Mouse (Mus musculus) lung, embryonic 16.5 days (tissue): ENCODE results near the gene Gm1604a. TPM values are rescaled to one million over a fixed set of nuclear protein-coding genes. Genes with fewer than 3 reads are reported as not detected.
"Not testable (repeated sequence)": the region's sequence is repeated elsewhere in the genome, so short reads cannot be mapped to it uniquely, and the experiment has no call there.

Experiments used
- ATAC-seq: fragments of 200-750 bp; cut with Nextera tagmentation; 2 replicates; pipeline ENCODE4 v1.8.0; 2017; ENCODE audit warnings: low read depth, mild to moderate bottlenecking, moderate library complexity
- H3K27ac ChIP-seq: fragments of 300-500 bp; sonication (generic); 2 replicates; pipeline ENCODE4 v1.5.1; 2014; ENCODE audit warnings: mild to moderate bottlenecking, control low read depth, low read length
- H3K27me3 ChIP-seq: fragments of 300-500 bp; sonication (generic); 2 replicates; pipeline ENCODE4 v1.6.1; 2014; ENCODE audit warnings: low read depth, low read length, mixed read lengths; ENCODE audit not compliant: control insufficient read depth, insufficient read depth
- H3K36me3 ChIP-seq: fragments of 300-500 bp; sonication (generic); 2 replicates; pipeline ENCODE4 v1.6.1; 2014; ENCODE audit warnings: low read length; ENCODE audit not compliant: control insufficient read depth, insufficient read depth
- H3K4me1 ChIP-seq: fragments of 300-500 bp; sonication (generic); replicated peaks from 2 replicates; pipeline ENCODE4 v1.6.1; 2014; ENCODE audit warnings: low read length, mixed read lengths; ENCODE audit not compliant: control insufficient read depth, insufficient read depth
- H3K4me2 ChIP-seq: fragments of 300-500 bp; sonication (generic); 2 replicates; pipeline ENCODE4 v1.6.1; 2014; ENCODE audit warnings: low read depth, low read length, control low read depth
- H3K4me3 ChIP-seq: fragments of 300-500 bp; sonication (generic); 2 replicates; pipeline ENCODE4 v1.5.1; 2014; ENCODE audit warnings: mild to moderate bottlenecking, low read length, control low read depth
- H3K9ac ChIP-seq: fragments of 300-500 bp; sonication (generic); 2 replicates; pipeline ENCODE4 v1.6.1; 2014; ENCODE audit warnings: low read length, control low read depth
- H3K9me3 ChIP-seq: fragments of 300-500 bp; sonication (generic); 2 replicates; pipeline ENCODE4 v1.6.1; 2016; ENCODE audit warnings: low read length; ENCODE audit not compliant: control insufficient read depth
- WGBS: fragments of 180-500 bp; shearing (Covaris S2); extraction: QIAGEN DNeasy Blood & Tissue Kit; methylation state at CpG from one replicate; pipeline ENCODE4 v1.1.7; 2014; 5-methylcytosine and 5-hydroxymethylcytosine counted together
- polyA plus RNA-seq: library from polyadenylated mRNA; unstranded; fragments of >200 nt; fragmentation: Nextera tagmentation; extraction: Ambion mirVana; gene quantifications from 2 replicates; pipeline ENCODE4 v1.2.1, GENCODE M21; 2015

Gm1604a gene
- polyA plus RNA-seq, 1 experiment from 2014 or later: not detected

- not testable (repeated sequence) for H3K4me1 ChIP-seq, ATAC-seq, H3K9ac ChIP-seq, H3K27me3 ChIP-seq, H3K4me2 ChIP-seq, H3K36me3 ChIP-seq, H3K9me3 ChIP-seq, H3K4me3 ChIP-seq, H3K27ac ChIP-seq
- WGBS: 46% methylated on average over 6 of the region's 10 CpGs
Measured at GRCm38 (mm10) chr17:7126475-7126874, 101.1 kb downstream of the Gm1604a start.

GRCm38 (mm10) chr17:7134002-7134401 is 108.6 kb downstream of the Gm1604a start:
- not testable (repeated sequence) for H3K9ac ChIP-seq, H3K4me2 ChIP-seq, H3K4me3 ChIP-seq, H3K9me3 ChIP-seq, H3K27me3 ChIP-seq, H3K27ac ChIP-seq, H3K4me1 ChIP-seq, H3K36me3 ChIP-seq, ATAC-seq
- no CpG with 5 or more reads among the region's 7 CpGs for WGBS

GRCm38 (mm10) chr17:7135277-7135676 is 109.9 kb downstream of the Gm1604a start:
- H3K4me3 ChIP-seq, H3K9me3 ChIP-seq, H3K4me1 ChIP-seq, ATAC-seq, H3K9ac ChIP-seq, H3K4me2 ChIP-seq, H3K27ac ChIP-seq, H3K36me3 ChIP-seq, H3K27me3 ChIP-seq: not testable (repeated sequence)
- WGBS: 82% methylated on average over 7 of the region's 8 CpGs

Other genes starting within 250 kb of the Gm1604a start
- 154 and 168 TPM in 2 replicates for gene Ezr, start 242.8 kb upstream of the Gm1604a start, polyA plus RNA-seq
- 48.9 TPM in 2 replicates for gene Rsph3b, start 76.9 kb upstream of the Gm1604a start, polyA plus RNA-seq
- 51.3 and 52.5 TPM in 2 replicates for gene Tagap1, start 64.4 kb upstream of the Gm1604a start, polyA plus RNA-seq
- gene Rnaset2b, start 54.9 kb upstream of the Gm1604a start, polyA plus RNA-seq: 287 and 340 TPM in 2 replicates
- 0.33 and 0.52 TPM in 2 replicates for gene Gm49721, start 46.7 kb upstream of the Gm1604a start, polyA plus RNA-seq
- gene Rps6ka2, start 144.5 kb downstream of the Gm1604a start, polyA plus RNA-seq: 10.5 and 10.6 TPM in 2 replicates